Mouse (Mus musculus): ENCODE data around the gene Col9a3. TPM values are rescaled to one million over a fixed set of nuclear protein-coding genes. Genes with fewer than 3 reads are reported as not detected.

Gene Col9a3
- 11.5 and 15.6 TPM in 2 replicates for polyA plus RNA-seq (2014; fragmentation: Nextera tagmentation; extraction: Ambion mirVana)

DNA sequence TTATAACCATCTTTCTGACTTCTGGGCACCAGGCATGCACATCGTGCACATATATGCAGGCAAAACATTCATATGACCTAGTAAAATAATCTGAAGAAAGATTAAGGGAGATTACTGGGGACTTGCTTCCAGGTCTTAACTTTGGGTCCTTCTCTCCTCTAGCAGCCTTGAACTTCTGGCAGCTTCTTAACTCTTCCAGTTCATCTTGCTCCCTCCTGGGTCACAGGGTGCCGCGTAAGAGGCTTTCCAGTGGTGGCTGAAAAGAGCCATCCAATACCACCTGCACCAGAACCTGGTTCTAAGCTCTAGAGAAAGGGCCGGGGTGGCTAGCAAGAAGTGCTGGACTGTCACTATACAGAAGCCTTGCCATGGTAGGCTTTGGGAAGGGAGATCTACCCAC, at the start of gene Col9a3:
Col9a3 (plus strand) TSS at position 301 of the 400 bp plus-strand sequence.
- no peaks in the 10 kb centered on the region for H3K27me3 ChIP-seq (ENCODE audit: control insufficient read depth, insufficient read depth, low read length)
- H3K4me2 ChIP-seq (ENCODE audit: low read depth, low read length) = peak within 1 kb of the TSS; percentile 67
- 47% methylated on average over 4 of the region's 4 CpGs for WGBS
- H3K4me3 ChIP-seq (ENCODE audit: low read depth, low read length) = peak within 1 kb of the TSS; percentile 23
- no peak within 1 kb of the TSS for H3K27ac ChIP-seq (replicated peaks; ENCODE audit: low read depth, low read length)
- ATAC-seq (replicated peaks; ENCODE audit: insufficient number of reproducible peaks, low FRiP score, low TSS enrichment, low read depth) = no peak
- no peaks in the 10 kb centered on the region for H3K9me3 ChIP-seq (replicated peaks; ENCODE audit: control insufficient read depth, low read length)
- peak within 1 kb of the TSS; percentile 53; the same call in 1 of the 2 replicates for H3K9ac ChIP-seq (replicated peaks; ENCODE audit: low read length)
- peaks cover 4% of the 10 kb centered on the region; the same call in 1 of the 2 replicates for H3K4me1 ChIP-seq (ENCODE audit: control insufficient read depth, insufficient read depth, low read length)
- DNase-seq (ENCODE audit: low spot score) = no peak
- peaks cover 7% of the 10 kb centered on the region for H3K36me3 ChIP-seq (replicated peaks; ENCODE audit: control insufficient read depth, insufficient read depth, low read depth, low read length)

GRCm38 (mm10) chr2:180552340-180552739, 45.2 kb upstream of the Col9a3 start:
- Histone ChIP-seq H3K4me3 (ENCODE audit: low read depth, low read length) (no peak overlapping the region), H3K9me3 (replicated peaks; ENCODE audit: control insufficient read depth, low read length) (no peaks in the 10 kb centered on the region), H3K4me2 (ENCODE audit: low read depth, low read length) (no peak overlapping the region), H3K36me3 (replicated peaks; ENCODE audit: control insufficient read depth, insufficient read depth, low read depth, low read length) (no peaks in the 10 kb centered on the region), H3K27me3 (ENCODE audit: control insufficient read depth, insufficient read depth, low read length) (no peaks in the 10 kb centered on the region), H3K4me1 (ENCODE audit: control insufficient read depth, insufficient read depth, low read length) (no peaks in the 10 kb centered on the region), H3K9ac (replicated peaks; ENCODE audit: low read length) (no peak overlapping the region), H3K27ac (replicated peaks; ENCODE audit: low read depth, low read length) (no peak overlapping the region)
- no peak for DNase-seq (ENCODE audit: low spot score)
- WGBS = 72% methylated on average over 3 of the region's 3 CpGs
- no peak for ATAC-seq (replicated peaks; ENCODE audit: insufficient number of reproducible peaks, low FRiP score, low TSS enrichment, low read depth)

- WGBS = 51% methylated on average over 3 of the region's 3 CpGs
- H3K27ac ChIP-seq (replicated peaks; ENCODE audit: low read depth, low read length) = no peak overlapping the region
These were observed 42.4 kb upstream of the Col9a3 start for GRCm38 (mm10) chr2:180555219-180555618.

GRCm38 (mm10) chr2:180556470-180556869, 41.1 kb upstream of the Col9a3 start:
- Histone ChIP-seq H3K4me1 (ENCODE audit: control insufficient read depth, insufficient read depth, low read length) (no peaks in the 10 kb centered on the region), H3K4me3 (ENCODE audit: low read depth, low read length) (no peak overlapping the region), H3K4me2 (ENCODE audit: low read depth, low read length) (no peak overlapping the region), H3K9ac (replicated peaks; ENCODE audit: low read length) (no peak overlapping the region), H3K27ac (replicated peaks; ENCODE audit: low read depth, low read length) (no peak overlapping the region), H3K36me3 (replicated peaks; ENCODE audit: control insufficient read depth, insufficient read depth, low read depth, low read length) (no peaks in the 10 kb centered on the region), H3K9me3 (replicated peaks; ENCODE audit: control insufficient read depth, low read length) (no peaks in the 10 kb centered on the region), H3K27me3 (ENCODE audit: control insufficient read depth, insufficient read depth, low read length) (no peaks in the 10 kb centered on the region)
- ATAC-seq (replicated peaks; ENCODE audit: insufficient number of reproducible peaks, low FRiP score, low TSS enrichment, low read depth) (no peak), DNase-seq (ENCODE audit: low spot score) (no peak)
- 71% methylated on average over 3 of the region's 3 CpGs for WGBS

More at GRCm38 (mm10) chr2:180555219-180555618, 42.4 kb upstream of the Col9a3 start:
- ATAC-seq (replicated peaks; ENCODE audit: insufficient number of reproducible peaks, low FRiP score, low TSS enrichment, low read depth) (no peak), DNase-seq (ENCODE audit: low spot score) (no peak)
- Histone ChIP-seq H3K4me2 (ENCODE audit: low read depth, low read length) (no peak overlapping the region), H3K9me3 (replicated peaks; ENCODE audit: control insufficient read depth, low read length) (no peaks in the 10 kb centered on the region), H3K27me3 (ENCODE audit: control insufficient read depth, insufficient read depth, low read length) (no peaks in the 10 kb centered on the region), H3K9ac (replicated peaks; ENCODE audit: low read length) (no peak overlapping the region), H3K4me3 (ENCODE audit: low read depth, low read length) (no peak overlapping the region), H3K36me3 (replicated peaks; ENCODE audit: control insufficient read depth, insufficient read depth, low read depth, low read length) (no peaks in the 10 kb centered on the region), H3K4me1 (ENCODE audit: control insufficient read depth, insufficient read depth, low read length) (no peaks in the 10 kb centered on the region)

- Histone ChIP-seq H3K27me3 (ENCODE audit: control insufficient read depth, insufficient read depth, low read length) (no peaks in the 10 kb centered on the region), H3K4me1 (ENCODE audit: control insufficient read depth, insufficient read depth, low read length) (no peaks in the 10 kb centered on the region), H3K4me3 (ENCODE audit: low read depth, low read length) (no peak overlapping the region), H3K9me3 (replicated peaks; ENCODE audit: control insufficient read depth, low read length) (no peaks in the 10 kb centered on the region), H3K27ac (replicated peaks; ENCODE audit: low read depth, low read length) (no peak overlapping the region), H3K9ac (replicated peaks; ENCODE audit: low read length) (no peak overlapping the region), H3K36me3 (replicated peaks; ENCODE audit: control insufficient read depth, insufficient read depth, low read depth, low read length) (no peaks in the 10 kb centered on the region), H3K4me2 (ENCODE audit: low read depth, low read length) (no peak overlapping the region)
- DNase-seq (ENCODE audit: low spot score) (peak; percentile 9), ATAC-seq (replicated peaks; ENCODE audit: insufficient number of reproducible peaks, low FRiP score, low TSS enrichment, low read depth) (no peak)
- WGBS = 49% methylated on average over 5 of the region's 5 CpGs
These were observed 37.3 kb upstream of the Col9a3 start for GRCm38 (mm10) chr2:180560245-180560644.

DNA sequence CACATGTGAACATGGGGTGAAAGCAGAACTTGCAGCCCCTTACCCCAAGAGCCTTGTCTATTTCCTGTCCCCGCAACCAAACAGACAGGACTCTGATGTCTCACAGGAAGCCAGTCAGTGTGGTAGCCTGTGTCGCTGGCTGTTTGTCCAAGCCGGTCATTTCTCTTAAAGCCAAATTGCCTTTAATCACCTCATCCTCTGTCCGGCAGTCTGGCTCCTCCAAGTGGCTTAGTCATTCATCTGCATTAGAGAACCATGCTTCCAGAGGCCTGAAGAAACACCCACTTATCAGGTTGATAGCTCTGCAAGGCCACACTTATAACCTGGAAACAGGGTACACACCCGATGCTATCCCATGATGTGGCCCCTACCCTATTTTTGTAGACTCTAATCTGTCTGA, 35.4 kb upstream of the Col9a3 start:
- 57% methylated on average over 5 of the region's 5 CpGs for WGBS
- H3K9ac ChIP-seq (replicated peaks; ENCODE audit: low read length) = no peak overlapping the region
- H3K9me3 ChIP-seq (replicated peaks; ENCODE audit: control insufficient read depth, low read length) = no peaks in the 10 kb centered on the region
- no peak overlapping the region for H3K4me3 ChIP-seq (ENCODE audit: low read depth, low read length)
- ATAC-seq (replicated peaks; ENCODE audit: insufficient number of reproducible peaks, low FRiP score, low TSS enrichment, low read depth) = no peak
- no peaks in the 10 kb centered on the region for H3K36me3 ChIP-seq (replicated peaks; ENCODE audit: control insufficient read depth, insufficient read depth, low read depth, low read length)
- DNase-seq (ENCODE audit: low spot score) = no peak
- H3K27ac ChIP-seq (replicated peaks; ENCODE audit: low read depth, low read length) = no peak overlapping the region
- no peaks in the 10 kb centered on the region for H3K27me3 ChIP-seq (ENCODE audit: control insufficient read depth, insufficient read depth, low read length)
- H3K4me1 ChIP-seq (ENCODE audit: control insufficient read depth, insufficient read depth, low read length) = no peaks in the 10 kb centered on the region
- H3K4me2 ChIP-seq (ENCODE audit: low read depth, low read length) = no peak overlapping the region

GRCm38 (mm10) chr2:180563296-180563695, 34.3 kb upstream of the Col9a3 start:
- DNase-seq (ENCODE audit: low spot score) (no peak), ATAC-seq (replicated peaks; ENCODE audit: insufficient number of reproducible peaks, low FRiP score, low TSS enrichment, low read depth) (no peak)
- H3K4me3 ChIP-seq (ENCODE audit: low read depth, low read length) = no peak overlapping the region
- no peaks in the 10 kb centered on the region for H3K9me3 ChIP-seq (replicated peaks; ENCODE audit: control insufficient read depth, low read length)
- H3K36me3 ChIP-seq (replicated peaks; ENCODE audit: control insufficient read depth, insufficient read depth, low read depth, low read length) = no peaks in the 10 kb centered on the region
- no peak overlapping the region for H3K9ac ChIP-seq (replicated peaks; ENCODE audit: low read length)
- no peaks in the 10 kb centered on the region for H3K4me1 ChIP-seq (ENCODE audit: control insufficient read depth, insufficient read depth, low read length)
- WGBS = 51% methylated on average over 6 of the region's 6 CpGs
- H3K4me2 ChIP-seq (ENCODE audit: low read depth, low read length) = no peak overlapping the region
- no peak overlapping the region for H3K27ac ChIP-seq (replicated peaks; ENCODE audit: low read depth, low read length)
- H3K27me3 ChIP-seq (ENCODE audit: control insufficient read depth, insufficient read depth, low read length) = no peaks in the 10 kb centered on the region

GRCm38 (mm10) chr2:180563841-180564240, 33.7 kb upstream of the Col9a3 start:
- WGBS = 45% methylated on average over 5 of the region's 5 CpGs
- H3K9me3 ChIP-seq (replicated peaks; ENCODE audit: control insufficient read depth, low read length) = no peaks in the 10 kb centered on the region
- no peaks in the 10 kb centered on the region for H3K36me3 ChIP-seq (replicated peaks; ENCODE audit: control insufficient read depth, insufficient read depth, low read depth, low read length)
- ATAC-seq (replicated peaks; ENCODE audit: insufficient number of reproducible peaks, low FRiP score, low TSS enrichment, low read depth) (no peak), DNase-seq (ENCODE audit: low spot score) (no peak)
- no peaks in the 10 kb centered on the region for H3K4me1 ChIP-seq (ENCODE audit: control insufficient read depth, insufficient read depth, low read length)
- H3K4me3 ChIP-seq (ENCODE audit: low read depth, low read length) = no peak overlapping the region
- no peak overlapping the region for H3K27ac ChIP-seq (replicated peaks; ENCODE audit: low read depth, low read length)
- no peak overlapping the region for H3K4me2 ChIP-seq (ENCODE audit: low read depth, low read length)
- no peaks in the 10 kb centered on the region for H3K27me3 ChIP-seq (ENCODE audit: control insufficient read depth, insufficient read depth, low read length)
- no peak overlapping the region for H3K9ac ChIP-seq (replicated peaks; ENCODE audit: low read length)

Data from embryonic facial prominence, embryonic 11.5 days (tissue).